Mouse (Mus musculus) testis, adult 10 weeks (tissue): Measurements from ENCODE around the gene Pheta1. TPM values are rescaled to one million over a fixed set of nuclear protein-coding genes. Genes with fewer than 3 reads are reported as not detected.

ENCODE experiments used
- polyA plus RNA-seq: library from polyadenylated mRNA; stranded (reverse); fragments of 350-450 nt; fragmentation: Illumina TruSeq; extraction: RNeasy Lipid Tissue Mini Kit (QIAGEN cat#74804); gene quantifications from one replicate; pipeline ENCODE4 v1.2.3, GENCODE M21; 2014; ENCODE audit warnings: low read depth, low replicate concordance

Pheta1 gene
- polyA plus RNA-seq = 0.31 TPM

GRCm38 (mm10) chr5:121848743-121849142 lies at the start of gene Pheta1:
Gene Pheta1, plus strand, starts transcription at chr5:121848984.

DNA sequence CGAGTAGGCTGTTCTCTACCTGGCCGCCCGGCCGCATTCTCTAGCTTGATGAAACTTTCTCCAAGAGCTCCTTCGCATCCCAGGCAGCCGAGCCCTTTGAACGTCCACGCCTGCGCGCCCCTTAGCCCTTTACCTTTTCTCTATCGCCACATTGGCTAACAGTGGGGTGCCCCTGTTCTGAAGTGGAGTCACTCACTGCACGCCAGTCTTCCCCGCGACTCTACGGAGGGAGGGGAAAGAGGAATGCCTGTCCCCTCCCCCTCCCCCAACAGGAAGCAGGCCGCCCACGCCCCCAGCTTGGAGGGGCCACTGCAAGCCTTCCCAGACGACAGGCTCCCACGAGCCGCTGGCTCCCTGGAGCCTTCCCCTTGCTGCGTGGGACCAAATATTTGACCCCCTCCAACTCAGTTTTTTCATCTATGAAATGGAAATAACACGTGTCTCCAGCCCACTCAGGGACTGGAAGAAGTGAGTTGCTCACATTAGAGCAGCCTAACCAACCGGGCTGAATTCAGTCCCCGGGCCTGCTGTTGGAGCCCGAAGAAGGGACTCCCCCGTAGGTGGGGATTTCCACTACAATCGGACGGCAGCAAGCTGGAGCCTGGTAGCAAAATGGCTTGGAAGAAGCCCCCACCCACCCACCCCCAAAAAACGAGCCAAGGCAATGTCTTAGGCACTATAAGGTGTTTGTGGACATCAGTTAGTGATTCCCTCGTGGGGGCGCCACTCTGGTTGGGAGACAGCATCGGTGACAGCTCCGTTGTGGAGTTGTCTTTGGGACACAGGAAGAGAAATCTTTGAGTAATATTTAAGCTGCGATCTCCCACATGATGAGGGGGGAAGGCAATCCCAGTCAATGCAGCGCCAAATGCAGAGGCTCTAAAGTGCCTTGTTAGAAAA lies 11.1 kb upstream of the Pheta1 start, which contains the start of gene Sh2b3:
Gene Sh2b3 (minus strand): TSS at position 206 of the 900 bp plus-strand sequence.

Other genes starting within 250 kb of the Pheta1 start
- gene Acad12, start 230.0 kb upstream of the Pheta1 start, polyA plus RNA-seq = 2.1 TPM
- 0.64 TPM for gene Acad10, start 188.5 kb upstream of the Pheta1 start, polyA plus RNA-seq
- gene Brap, start 188.4 kb upstream of the Pheta1 start, polyA plus RNA-seq = 109 TPM
- 247 TPM for gene Atxn2, start 137.6 kb upstream of the Pheta1 start, polyA plus RNA-seq
- gene Sh2b3, start 11.3 kb upstream of the Pheta1 start, polyA plus RNA-seq = 28.4 TPM
- 0.18 TPM for gene Cux2, start 201.1 kb downstream of the Pheta1 start, polyA plus RNA-seq